Mouse (Mus musculus) kidney, adult 11 months (tissue): ENCODE data around the gene Trim41.

ENCODE experiments used
- DNase-seq: peaks from one replicate; pipeline ENCODE4 v3.0.0; 2022

Gene Trim41

DNA sequence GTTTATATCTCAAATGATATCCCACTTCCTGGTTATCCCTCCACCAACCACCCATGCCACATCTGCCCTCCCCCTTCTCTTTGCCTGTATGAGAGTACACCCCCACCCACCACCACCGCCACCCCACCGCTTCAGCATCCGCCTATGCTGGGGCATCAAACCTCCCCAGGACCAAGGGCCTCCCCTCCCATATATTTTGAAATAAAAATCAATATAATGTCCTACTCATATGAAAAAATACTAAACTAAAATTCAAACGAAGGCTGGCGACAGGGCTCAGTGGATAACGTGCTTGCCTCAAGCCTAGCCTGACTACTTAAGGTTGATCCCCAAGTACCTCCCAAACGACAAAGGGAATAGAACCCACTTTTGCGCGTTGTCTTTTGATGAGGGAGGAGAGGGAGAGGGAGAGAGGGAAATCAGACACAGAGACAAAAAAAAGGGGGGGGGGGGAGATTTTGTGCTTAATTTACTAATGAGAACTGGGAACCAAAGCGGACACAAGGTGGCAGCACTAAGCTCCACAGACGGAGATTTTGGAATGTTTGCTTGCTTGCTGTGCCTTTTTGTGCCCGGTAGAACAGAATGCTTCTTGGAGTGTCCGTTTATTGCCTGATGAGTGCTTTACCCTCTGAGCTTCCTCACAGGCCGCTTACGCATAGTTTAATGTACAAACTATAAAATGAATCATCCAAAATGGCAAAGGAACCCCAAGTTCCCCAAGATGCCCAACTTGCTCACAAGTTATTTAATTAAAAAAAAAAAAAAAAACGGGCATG is 28.7 kb downstream of the Trim41 start:
- peak; percentile 70 for DNase-seq

DNA sequence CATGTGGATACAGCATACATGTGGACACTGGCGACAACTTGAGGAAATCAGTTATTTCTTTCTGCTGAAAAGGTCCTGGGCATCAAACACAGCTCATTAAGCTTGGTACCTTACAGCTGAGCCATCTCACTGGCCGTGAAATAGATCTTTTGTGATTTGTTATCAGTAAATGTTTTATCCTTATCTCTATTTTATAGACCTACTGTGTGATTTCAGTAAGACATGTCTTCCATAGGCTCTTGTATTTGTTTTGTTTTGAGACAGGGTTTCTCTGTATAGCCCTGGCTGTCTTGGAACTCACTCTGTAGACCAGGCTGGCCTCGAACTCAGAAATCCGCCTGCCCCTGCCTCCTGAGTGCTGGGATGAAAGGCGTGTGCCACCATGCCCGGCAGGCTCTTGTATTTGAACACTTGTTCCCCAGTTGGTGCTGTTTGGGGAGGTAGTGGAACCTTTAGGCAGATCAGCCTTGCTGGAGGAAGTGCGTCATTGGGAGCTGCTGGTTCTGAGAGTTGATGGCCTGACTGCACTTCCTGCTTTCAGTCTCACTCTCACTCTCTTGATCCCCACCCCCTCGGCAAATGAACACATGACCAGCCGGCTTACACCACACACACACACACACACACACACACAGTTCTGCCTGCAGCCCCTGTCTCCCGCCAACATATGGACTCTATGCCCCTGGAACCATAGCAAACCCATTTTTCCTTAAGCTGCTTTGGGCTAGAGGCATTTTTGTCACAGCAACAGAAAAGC is 29.5 kb downstream of the Trim41 start:
- DNase-seq = peak; percentile 35

DNA sequence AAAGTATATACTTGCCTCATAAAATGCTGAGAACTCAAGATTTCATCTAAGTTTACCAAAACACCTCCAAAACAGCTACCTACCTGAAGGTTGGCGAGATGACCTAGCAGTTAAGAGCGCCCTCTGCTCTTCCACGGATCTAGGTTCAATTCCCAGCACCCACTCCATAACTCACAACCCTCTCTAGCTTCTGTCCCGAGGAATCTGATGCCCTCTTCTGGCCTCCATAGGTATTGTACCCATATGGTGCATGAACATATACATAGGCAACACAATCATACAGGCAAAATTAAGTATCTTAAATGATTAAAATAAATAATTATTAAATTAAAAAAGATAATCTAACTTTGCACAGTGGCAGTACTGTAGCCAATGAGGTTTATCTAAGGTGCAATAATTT is 34.9 kb downstream of the Trim41 start:
- no peak for DNase-seq

DNA sequence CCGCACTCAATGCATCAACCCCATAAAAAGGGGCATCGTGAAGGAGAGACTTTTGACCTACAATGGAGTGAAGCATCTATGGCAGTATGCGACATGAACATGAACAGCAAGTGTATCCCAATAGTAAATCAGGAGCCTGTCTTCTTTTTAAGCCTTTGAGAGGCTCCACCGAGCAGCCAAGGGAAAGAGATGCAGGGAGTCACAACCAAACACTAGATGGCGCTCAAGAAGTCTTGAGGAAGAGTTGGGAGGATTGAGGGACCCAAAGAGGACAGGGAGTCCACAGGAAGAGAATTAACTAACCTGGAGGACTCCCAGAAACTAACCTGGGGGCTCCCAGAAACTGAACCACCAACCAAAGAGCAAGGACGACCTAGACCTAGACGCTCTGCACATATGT is 37.7 kb downstream of the Trim41 start:
- no peak for DNase-seq

DNA sequence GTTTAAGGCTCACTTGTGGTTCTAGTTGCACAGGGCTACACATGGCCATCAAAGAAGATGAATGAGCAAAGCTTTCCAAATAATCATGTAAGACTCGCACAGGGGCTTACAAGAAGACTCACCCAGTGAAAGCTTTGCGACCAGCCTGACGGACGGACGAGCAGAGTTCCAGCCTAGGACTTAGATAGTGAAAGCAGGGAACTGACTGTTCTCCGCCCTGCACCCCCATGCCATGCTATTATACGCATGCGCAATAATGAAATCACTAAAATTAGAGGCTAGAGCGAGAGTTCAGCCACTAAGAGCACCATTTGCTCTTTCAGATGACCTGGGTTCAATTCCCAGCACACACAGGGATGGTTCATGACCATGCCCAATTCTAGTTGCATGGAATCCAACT is 39.9 kb downstream of the Trim41 start:
- no peak for DNase-seq

DNA sequence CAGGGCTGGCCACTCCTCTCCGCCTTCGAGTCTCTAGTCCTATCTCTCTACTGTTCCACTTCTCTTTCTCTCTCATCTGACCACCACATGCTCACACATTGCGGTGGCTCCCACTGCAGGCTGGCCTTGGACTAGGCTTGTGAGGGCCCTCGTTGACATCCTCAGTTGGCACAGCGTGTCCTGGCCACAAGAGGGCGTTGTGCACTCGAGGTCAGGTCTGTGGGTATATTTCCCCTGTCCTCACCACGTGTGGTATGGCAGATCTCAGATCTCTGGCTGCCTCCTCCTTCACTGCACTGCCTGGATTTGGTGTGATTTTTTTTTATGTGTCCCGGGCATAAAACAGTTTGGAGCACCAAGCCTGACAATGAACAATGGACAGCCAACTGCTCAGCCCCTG is 40.5 kb downstream of the Trim41 start:
- no peak for DNase-seq

DNA sequence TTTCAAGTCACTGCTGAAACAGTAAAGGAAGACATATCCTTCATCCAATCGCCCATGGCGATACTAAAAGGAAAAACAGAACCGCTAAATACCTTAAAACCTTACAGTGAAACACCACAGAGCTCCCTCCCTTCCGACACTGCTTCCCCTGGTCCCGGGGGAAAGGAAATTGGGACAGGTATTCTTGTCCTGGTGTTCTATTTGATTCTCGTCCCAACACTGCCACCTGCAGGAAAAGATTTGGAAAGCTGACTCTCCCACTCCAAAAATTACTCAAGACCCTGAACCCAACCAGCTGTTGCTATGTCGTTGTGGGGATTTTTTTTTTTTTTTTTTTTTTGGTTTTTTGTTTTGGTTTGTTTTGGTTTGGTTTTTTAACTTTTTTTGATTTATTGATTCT is 41.7 kb downstream of the Trim41 start:
- no peak for DNase-seq

DNA sequence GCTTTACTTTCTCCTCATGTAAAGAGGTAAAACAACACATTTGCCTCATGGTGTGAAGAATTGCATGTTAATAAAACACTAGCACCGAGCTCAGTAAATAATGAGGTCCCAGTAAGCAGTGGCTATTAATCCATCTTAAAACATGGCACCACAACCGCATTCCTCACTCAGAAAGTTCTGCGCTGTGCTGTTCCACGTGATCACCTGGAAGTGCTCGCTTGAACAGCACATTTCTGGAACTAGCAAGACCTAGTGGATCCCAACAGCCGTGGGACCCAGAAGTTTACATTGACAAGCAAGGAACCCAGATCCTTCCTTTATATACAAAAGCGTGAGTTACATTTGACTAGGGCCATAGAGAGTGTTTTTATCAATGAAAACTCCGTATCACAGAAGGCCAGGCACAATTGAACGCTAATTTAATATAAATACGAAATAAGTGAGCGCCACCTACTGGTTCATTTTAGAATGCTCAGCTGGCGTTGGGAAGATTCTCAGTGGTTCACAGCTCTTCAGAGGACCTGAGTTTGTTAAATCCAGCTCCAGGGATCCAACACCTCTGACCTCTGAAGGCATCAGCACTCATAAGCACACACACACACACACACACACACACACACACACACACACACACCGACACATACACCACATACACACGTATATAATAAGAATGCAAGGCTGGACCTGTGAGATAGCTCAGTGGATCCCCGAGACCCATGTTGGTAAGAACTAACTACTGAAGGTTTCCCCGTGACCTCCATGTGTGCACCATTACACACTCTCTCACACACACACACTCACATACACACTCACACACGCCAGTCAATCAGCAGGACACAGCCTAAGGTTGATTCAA is 42.5 kb downstream of the Trim41 start:
- no peak for DNase-seq

DNA sequence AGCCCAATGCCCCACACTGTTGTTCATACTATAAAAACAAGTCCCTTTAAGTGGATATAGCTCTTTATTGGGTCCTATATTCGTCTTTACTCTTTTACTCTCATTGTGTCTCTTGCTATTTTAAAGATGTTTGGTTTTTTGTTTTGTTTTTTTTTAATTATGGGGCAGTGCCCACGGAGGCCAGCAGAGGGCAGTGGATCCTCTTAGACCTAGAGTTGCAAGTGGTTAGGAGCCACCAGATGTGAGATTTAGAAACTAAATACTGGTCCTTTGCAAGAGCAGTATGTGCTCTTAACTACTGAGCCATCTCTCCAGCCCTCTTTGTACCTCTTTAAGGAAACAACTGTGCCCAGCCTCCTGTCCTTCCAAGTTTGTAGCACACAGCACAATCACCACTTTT is 45.5 kb downstream of the Trim41 start:
- no peak for DNase-seq

DNA sequence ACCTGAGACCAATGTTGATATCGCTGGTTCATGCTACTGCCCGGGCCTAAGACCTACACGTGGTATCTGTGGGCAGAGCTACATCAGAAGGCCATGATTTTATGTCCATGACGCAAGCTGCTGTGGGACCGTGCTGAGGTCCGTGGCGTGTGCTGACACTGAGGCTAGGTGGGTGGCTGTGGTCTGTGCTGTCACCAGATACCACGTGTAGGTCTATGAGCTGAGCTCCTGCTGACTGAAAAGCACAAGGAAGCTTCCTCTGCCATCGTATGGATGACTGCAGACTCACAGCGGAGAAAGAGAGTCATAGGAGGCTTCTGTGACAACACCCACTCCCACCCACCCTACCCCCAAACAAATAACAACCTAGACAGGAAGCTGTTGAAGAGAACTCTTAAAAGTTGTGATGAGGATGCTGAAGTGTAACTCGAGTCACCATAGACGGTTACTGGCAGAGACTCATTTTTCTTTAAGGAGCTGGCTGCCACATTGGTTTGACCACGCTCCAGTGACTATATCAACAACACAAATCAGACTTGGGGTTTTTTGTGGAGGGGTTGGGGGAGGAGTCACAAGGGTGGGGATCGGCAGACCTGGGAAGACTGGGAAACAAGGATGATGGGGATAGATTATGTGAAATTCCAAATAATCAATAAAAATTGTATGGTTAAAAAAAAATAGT is 49.8 kb downstream of the Trim41 start:
- no peak for DNase-seq

DNA sequence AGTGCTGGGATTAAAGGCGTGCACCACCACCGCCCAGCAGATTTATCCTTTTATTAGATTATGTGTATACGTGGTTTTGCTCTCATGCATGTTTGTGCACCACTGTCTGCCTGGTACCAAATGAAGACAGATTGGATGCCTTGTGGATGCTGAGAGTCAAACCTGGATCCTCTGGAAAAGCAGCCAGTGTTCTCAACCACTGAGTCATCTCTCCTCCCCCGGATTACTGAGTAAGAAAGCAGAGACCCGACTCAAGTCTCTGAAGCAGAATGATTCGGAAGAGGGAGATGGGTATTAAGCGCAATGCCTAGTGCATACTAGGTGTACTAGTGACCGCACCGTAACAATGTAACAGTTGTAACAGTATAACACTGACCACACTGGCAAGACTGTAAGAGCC is 53.0 kb downstream of the Trim41 start:
- no peak for DNase-seq

DNA sequence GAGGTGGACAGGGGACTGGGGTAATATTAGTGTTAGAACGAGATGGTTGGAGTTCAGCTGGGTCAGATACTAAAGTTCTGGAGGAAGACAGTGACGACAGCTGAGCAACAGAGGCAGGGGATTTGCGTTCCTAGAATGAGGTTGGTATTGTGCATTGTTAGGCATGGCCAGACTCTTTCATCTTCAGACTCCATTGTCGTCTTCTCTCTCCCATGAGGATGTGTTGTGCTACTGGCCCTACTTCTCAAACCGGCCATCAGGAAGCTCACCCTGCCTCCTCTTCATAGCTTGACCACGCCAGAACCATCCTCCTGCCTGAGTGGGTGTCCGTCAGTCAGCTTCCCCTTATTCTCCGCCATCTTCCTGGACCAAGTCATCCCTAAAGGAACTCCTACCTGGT is 58.1 kb downstream of the Trim41 start:
- DNase-seq = no peak
